Mouse (Mus musculus): Measurements from ENCODE around the gene Zbtb7b. TPM values are rescaled to one million over a fixed set of nuclear protein-coding genes. Genes with fewer than 3 reads are reported as not detected.
A peak's percentile ranks its signal among the peaks of the same experiment; 100 is the strongest.

The Zbtb7b gene
- polyA plus RNA-seq, 2 experiments, result 3.4 to 13.4 TPM

DNA sequence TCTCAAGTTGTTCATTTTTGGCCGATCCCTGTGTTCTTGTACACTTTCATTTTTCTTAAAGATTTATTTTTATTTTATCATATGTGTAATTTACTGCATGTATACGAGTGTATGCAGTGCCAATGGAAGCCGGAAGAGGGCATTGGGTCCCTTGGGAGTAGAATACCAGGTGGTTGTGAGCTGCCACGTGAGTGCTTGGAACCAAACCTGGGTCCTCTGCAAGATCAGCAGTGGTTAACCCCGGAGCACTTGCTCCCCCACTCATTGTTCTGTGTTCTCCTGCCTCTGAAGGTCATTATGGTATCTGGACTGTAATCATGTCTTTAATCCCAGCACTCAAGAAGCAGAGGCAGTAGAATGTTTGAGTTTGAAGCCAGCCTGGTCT is 30.6 kb upstream of the Zbtb7b start:
- ATAC-seq (ENCODE audit: low FRiP score, low read depth) (no peak), DNase-seq (ENCODE audit: low spot score) (no peak)
- Histone ChIP-seq H3K4me3 (replicated peaks; ENCODE audit: low read length) (no peak overlapping the region), H3K4me2 (replicated peaks; ENCODE audit: low read depth, low read length, severe bottlenecking) (no peak overlapping the region), H3K27me3 (ENCODE audit: control insufficient read depth, insufficient read depth, low read length) (no peaks in the 10 kb centered on the region), H3K9me3 (ENCODE audit: control insufficient read depth, low read length) (no peaks in the 10 kb centered on the region), H3K4me1 (ENCODE audit: control insufficient read depth, insufficient read depth, low read length) (peaks cover 22% of the 10 kb centered on the region), H3K36me3 (ENCODE audit: control insufficient read depth, insufficient read depth, low read length) (peaks cover 51% of the 10 kb centered on the region), H3K9ac (ENCODE audit: low read depth, low read length, severe bottlenecking) (no peak overlapping the region), H3K27ac (replicated peaks; ENCODE audit: low read depth, low read length) (no peak overlapping the region)
- WGBS, result 94% methylated on average over 5 of the region's 5 CpGs
- no peak for TF ChIP-seq POLR2A (IDR thresholded peaks at IDR 0.05; ENCODE audit: borderline replicate concordance, extremely low read depth, insufficient read depth, insufficient read length)

DNA sequence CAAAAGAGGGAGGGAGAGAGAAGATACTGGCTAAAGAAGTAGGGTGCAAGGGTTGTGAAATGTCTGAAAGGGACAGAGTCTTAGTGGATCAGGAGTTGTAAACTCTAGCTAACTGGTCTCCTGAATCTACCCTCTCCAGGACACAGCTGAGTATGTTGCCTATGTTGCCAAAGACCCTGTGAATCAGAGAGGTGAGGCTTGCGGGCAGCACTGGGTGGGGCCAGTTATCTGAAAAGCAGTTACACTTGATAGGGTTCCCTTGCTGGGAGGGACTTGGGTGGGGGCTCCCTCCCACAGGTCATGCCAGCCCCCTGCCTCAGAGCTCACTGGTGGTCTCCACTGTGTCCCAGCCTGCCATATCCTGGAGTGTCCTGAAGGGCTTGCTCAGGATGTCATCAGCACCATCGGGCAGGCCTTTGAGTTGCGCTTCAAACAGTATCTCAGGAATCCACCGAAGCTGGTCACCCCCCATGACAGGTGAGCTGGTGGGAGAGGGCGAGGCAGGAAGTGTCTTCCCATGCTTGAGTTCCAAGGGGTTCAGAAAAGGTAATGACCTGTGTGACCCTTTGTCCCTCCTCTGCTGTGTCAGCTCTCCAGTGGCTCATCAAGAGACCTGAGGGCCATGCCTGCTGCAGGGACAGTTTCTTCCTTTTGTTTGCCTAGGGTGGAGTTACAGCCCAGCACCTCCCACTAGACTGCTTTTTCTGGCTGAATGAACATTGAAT is 30.0 kb upstream of the Zbtb7b start:
- H3K27me3 ChIP-seq (ENCODE audit: control insufficient read depth, insufficient read depth, low read length), result no peaks in the 10 kb centered on the region
- peaks cover 51% of the 10 kb centered on the region for H3K36me3 ChIP-seq (ENCODE audit: control insufficient read depth, insufficient read depth, low read length)
- H3K9ac ChIP-seq (ENCODE audit: low read depth, low read length, severe bottlenecking), result no peak overlapping the region
- DNase-seq (ENCODE audit: low spot score), result no peak
- WGBS, result 92% methylated on average over 5 of the region's 5 CpGs
- no peak overlapping the region for H3K27ac ChIP-seq (replicated peaks; ENCODE audit: low read depth, low read length)
- peaks cover 27% of the 10 kb centered on the region for H3K4me1 ChIP-seq (ENCODE audit: control insufficient read depth, insufficient read depth, low read length)
- no peak overlapping the region for H3K4me2 ChIP-seq (replicated peaks; ENCODE audit: low read depth, low read length, severe bottlenecking)
- no peak for TF ChIP-seq POLR2A (IDR thresholded peaks at IDR 0.05; ENCODE audit: borderline replicate concordance, extremely low read depth, insufficient read depth, insufficient read length)
- no peaks in the 10 kb centered on the region for H3K9me3 ChIP-seq (ENCODE audit: control insufficient read depth, low read length)
- no peak overlapping the region for H3K4me3 ChIP-seq (replicated peaks; ENCODE audit: low read length)
- ATAC-seq (ENCODE audit: low FRiP score, low read depth), result no peak

GRCm38 (mm10) chr3:89422556-89423205 is 28.1 kb upstream of the Zbtb7b start:
- 75% methylated on average over 6 of the region's 6 CpGs for WGBS
- no peak for TF ChIP-seq POLR2A (IDR thresholded peaks at IDR 0.05; ENCODE audit: borderline replicate concordance, extremely low read depth, insufficient read depth, insufficient read length)
- Histone ChIP-seq H3K4me2 (replicated peaks; ENCODE audit: low read depth, low read length, severe bottlenecking) (peak overlapping the region; percentile 66), H3K9ac (ENCODE audit: low read depth, low read length, severe bottlenecking) (peak overlapping the region; percentile 65; the same call in 1 of the 2 replicates), H3K36me3 (ENCODE audit: control insufficient read depth, insufficient read depth, low read length) (peaks cover 47% of the 10 kb centered on the region), H3K27me3 (ENCODE audit: control insufficient read depth, insufficient read depth, low read length) (no peaks in the 10 kb centered on the region), H3K27ac (replicated peaks; ENCODE audit: low read depth, low read length) (peak overlapping the region; percentile 80), H3K4me1 (ENCODE audit: control insufficient read depth, insufficient read depth, low read length) (peaks cover 27% of the 10 kb centered on the region), H3K4me3 (replicated peaks; ENCODE audit: low read length) (peak overlapping the region; percentile 61), H3K9me3 (ENCODE audit: control insufficient read depth, low read length) (no peaks in the 10 kb centered on the region)
- no peak for DNase-seq (ENCODE audit: low spot score)
- ATAC-seq (ENCODE audit: low FRiP score, low read depth), result no peak

DNA sequence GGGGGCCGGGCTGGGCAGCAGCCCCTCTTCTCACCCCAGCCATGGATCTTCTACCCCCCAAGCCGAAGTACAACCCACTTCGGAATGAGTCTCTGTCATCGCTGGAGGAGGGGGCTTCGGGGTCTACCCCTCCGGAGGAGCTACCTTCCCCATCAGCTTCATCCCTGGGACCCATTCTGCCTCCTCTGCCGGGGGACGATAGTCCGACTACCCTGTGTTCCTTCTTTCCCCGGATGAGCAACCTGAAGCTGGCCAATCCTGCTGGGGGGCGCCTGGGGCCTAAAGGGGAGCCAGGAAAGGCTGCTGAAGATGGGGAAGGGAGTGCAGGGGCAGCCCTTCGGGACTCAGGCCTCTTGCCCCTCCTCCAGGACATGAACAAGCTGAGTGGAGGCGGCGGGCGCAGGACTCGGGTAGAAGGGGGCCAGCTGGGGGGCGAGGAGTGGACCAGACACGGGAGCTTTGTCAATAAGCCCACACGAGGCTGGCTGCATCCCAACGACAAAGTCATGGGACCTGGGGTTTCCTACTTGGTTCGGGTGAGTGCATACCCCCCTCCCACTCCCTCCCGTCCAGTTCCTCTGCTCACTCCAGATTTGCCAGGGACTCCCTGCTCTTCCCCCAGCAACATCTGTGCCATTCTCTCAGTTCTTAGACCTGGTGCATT is 27.4 kb upstream of the Zbtb7b start:
- Histone ChIP-seq H3K9ac (ENCODE audit: low read depth, low read length, severe bottlenecking) (peak overlapping the region; percentile 65), H3K9me3 (ENCODE audit: control insufficient read depth, low read length) (no peaks in the 10 kb centered on the region), H3K27ac (replicated peaks; ENCODE audit: low read depth, low read length) (peak overlapping the region; percentile 80), H3K4me1 (ENCODE audit: control insufficient read depth, insufficient read depth, low read length) (peaks cover 28% of the 10 kb centered on the region), H3K27me3 (ENCODE audit: control insufficient read depth, insufficient read depth, low read length) (no peaks in the 10 kb centered on the region), H3K4me3 (replicated peaks; ENCODE audit: low read length) (peak overlapping the region; percentile 61), H3K36me3 (ENCODE audit: control insufficient read depth, insufficient read depth, low read length) (peaks cover 40% of the 10 kb centered on the region), H3K4me2 (replicated peaks; ENCODE audit: low read depth, low read length, severe bottlenecking) (peak overlapping the region; percentile 66)
- no peak for TF ChIP-seq POLR2A (IDR thresholded peaks at IDR 0.05; ENCODE audit: borderline replicate concordance, extremely low read depth, insufficient read depth, insufficient read length)
- ATAC-seq (ENCODE audit: low FRiP score, low read depth), result no peak
- 5% methylated on average over 21 of the region's 22 CpGs for WGBS
- peak; percentile 60 for DNase-seq (ENCODE audit: low spot score)

DNA sequence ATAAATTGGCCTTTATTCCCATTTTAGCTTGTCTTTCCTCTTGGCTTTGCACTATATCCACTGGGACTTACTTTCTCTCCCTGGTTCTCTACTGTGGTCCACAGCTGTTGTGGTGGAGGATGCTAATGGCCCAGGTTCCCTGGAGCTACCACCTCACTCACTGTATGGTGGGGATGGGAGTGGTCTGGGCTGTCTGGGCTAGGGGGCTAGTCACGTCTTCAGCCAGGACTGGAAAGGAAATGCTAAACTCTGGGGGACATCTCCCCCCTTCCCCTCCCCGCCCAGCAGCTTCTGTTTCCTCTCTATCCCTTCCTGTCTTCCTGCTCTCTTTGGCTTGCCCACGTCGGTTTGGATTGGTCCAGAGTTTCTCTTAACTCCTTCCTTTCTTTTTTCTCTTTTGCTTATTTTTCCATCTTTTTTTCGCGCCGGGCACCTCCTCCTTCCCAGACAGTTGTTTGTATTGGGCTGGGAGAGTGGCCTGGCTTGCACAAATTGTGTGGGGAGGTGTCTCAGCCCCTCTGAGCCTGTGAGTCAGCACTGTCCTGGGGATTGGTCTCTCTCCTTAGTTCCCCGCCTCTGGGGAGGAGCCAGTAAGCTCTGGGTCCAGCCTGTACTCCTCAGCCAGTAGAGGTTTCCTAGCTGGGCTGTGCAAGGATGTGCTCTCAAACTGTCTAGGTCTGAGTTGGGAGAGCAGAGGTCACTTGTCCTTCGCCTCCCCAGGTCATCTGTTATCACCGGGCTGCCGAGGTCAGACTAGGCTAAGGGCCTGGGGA is 26.6 kb upstream of the Zbtb7b start:
- H3K9ac ChIP-seq (ENCODE audit: low read depth, low read length, severe bottlenecking), result peak overlapping the region; percentile 65

More for the DNA sequence above, 26.6 kb upstream of the Zbtb7b start:
- ATAC-seq (ENCODE audit: low FRiP score, low read depth) (peak; percentile 32), DNase-seq (ENCODE audit: low spot score) (peak; percentile 86)
- WGBS, result 2% methylated on average over 11 of the region's 11 CpGs
- Histone ChIP-seq H3K36me3 (ENCODE audit: control insufficient read depth, insufficient read depth, low read length) (peaks cover 36% of the 10 kb centered on the region), H3K4me3 (replicated peaks; ENCODE audit: low read length) (peak overlapping the region; percentile 61), H3K4me1 (ENCODE audit: control insufficient read depth, insufficient read depth, low read length) (peaks cover 31% of the 10 kb centered on the region), H3K4me2 (replicated peaks; ENCODE audit: low read depth, low read length, severe bottlenecking) (peak overlapping the region; percentile 66), H3K27me3 (ENCODE audit: control insufficient read depth, insufficient read depth, low read length) (no peaks in the 10 kb centered on the region), H3K27ac (replicated peaks; ENCODE audit: low read depth, low read length) (peak overlapping the region; percentile 80), H3K9me3 (ENCODE audit: control insufficient read depth, low read length) (no peaks in the 10 kb centered on the region)
- TF ChIP-seq POLR2A (IDR thresholded peaks at IDR 0.05; ENCODE audit: borderline replicate concordance, extremely low read depth, insufficient read depth, insufficient read length), result no peak

Data from limb, embryonic 14.5 days (tissue).